Mouse (Mus musculus) mouse embryonic stem cell (cell line): ENCODE measurements around the gene Ppp1r36.

Experiments used
- in situ Hi-C, 2 experiments: fragments of 300-500 bp; cut with MboI; formaldehyde crosslinking; loops; 1 replicate in 1 of 2; 3 replicates in 1 of 2; pipeline ENCODE4 v1.14.3; 2019 to 2020; ENCODE audit warnings: low sequenced_read_pairs in 2 of 2, low pct_unique_long_range_greater_than_20kb in 1 of 2, mixed read lengths in 1 of 2; ENCODE audit not compliant: unreplicated experiment in 1 of 2

Ppp1r36 gene

GRCm38 (mm10) chr12:76417433-76417854 lies at the start of gene Ppp1r36:
Gene Ppp1r36, plus strand, starts transcription at chr12:76417538.
- in situ Hi-C loops: no loop called here

DNA sequence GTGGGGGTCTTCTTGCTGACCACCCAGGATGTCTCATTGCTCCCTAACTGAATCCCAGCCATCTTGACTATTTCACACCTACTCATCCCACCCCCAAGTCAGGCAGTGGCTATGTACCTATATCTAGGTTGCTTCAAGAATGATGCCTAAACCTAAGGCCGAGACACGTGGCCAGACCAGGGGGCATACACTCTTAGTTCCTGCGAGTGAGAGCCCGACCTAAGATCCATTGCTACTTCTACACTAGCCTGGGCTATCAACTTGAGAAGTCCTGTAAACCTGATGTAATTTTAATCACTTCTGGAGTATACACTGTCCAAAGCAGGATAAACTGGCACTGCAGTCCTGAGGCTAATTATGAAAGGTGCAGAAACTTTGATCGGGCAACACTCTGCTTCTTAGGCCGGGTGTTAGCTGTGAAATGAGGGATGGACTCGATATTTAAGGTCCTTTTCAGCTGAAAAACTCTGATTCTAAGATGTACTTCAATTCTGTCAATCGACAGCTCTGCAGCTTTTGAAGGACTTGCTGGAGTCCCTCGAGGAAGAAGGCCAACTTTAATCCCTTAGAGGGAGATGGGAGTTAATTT lies 49.0 kb upstream of the Ppp1r36 start:
- in situ Hi-C loops: no loop called here

DNA sequence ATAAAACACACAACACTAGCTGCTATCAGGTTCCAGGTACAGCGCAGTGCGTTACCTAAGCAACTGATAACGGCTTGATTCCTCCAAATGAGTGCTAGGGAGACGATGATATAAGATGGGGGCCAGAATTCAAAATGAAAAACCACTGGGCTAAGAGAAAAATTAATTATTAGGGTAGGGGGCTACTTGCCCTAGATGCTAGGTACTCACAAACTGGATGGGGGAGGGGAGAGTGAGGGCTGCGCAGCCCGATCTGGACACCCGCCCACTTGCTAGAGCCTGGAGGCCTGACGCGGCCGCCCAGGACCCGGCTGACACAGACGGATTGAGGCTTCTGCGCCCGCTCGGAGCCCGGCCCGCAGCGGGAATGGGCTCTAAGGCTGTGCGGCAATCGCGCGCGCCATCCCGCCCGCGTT lies 48.5 kb upstream of the Ppp1r36 start:
- in situ Hi-C loops: no loop called here

DNA sequence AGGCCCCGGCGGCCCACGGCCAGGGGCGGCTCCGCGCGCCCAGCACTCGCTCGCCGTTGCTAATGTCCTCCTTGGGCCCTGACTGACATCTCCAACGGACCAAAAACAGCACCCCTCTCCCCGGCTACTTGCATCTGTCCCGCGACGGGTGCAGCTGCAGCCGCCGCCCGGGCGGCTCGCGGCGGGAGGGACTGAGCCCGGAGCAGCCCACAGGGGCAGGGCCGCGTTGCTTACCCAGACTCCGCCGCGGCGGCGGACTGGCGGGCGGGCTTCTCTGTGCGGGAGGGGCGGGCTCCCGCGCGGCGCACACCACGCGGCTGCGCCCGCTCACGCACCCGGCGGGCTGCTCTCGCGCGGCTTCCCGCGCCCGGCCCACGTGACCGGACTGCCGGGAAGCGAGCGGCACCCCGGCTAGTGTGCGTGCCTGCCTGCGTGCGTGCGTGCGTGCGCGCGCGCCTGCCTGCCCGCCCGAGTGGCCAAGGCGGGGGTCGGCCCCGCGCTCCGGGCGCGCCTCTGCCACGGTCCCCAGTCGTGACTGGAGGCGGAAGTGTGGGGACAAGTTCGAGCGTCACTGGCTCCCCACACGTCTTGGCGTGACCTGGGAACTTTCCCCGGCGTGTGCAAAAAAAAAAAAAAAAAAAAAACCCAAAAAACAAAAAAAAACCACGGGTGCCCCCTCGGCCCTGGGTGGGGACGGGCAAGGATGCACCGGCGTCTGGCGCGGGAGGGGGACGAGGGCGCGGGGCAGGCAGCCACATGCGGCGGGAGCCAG lies 47.9 kb upstream of the Ppp1r36 start, which contains the start of gene Zbtb25:
Gene Zbtb25 (minus strand): TSS at position 397 of the 772 bp plus-strand sequence.
- in situ Hi-C loops: no loop called here

- in situ Hi-C loops: no loop called here
Observed at GRCm38 (mm10) chr12:76369978-76370830, 47.1 kb upstream of the Ppp1r36 start, which contains the start of gene Zbtb1. Gene Zbtb1, plus strand, starts transcription at chr12:76370266.

DNA sequence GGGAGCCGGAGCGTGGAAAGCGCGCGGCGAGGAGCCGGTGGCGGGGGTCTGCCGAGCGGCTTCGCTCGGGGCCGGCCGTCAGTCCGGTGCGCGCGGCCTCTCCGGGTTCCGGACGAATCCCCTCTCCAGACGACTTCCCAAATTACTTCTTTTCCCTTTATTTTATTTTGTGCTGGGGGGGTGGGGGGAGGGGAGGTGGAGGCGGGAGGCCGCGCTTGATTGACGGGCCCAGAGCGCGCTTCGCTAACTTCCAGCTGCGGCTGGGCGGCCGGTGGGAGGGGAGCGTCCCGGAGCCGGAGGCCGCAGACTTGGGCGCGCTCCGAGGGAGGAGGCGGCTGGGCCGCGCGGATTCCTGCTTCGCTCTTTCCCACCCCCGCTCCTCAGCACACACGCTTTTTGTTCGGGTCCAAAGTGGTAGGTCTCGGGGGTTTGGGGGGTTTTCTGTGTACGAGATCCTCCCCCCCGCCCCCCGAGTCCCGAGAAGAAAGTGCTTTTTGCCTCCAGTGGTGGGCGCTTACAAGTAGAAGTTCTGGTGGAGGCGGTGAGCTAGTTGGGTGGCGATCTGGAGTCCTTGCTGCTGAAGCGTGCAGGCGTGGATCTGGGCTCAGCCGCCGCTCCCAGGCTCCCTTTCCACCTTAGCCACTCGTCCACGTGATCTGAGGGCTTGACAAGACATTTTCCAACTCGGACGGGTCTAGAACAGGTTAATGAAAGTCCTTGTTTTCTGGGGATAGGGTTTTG lies 46.3 kb upstream of the Ppp1r36 start:
- in situ Hi-C loops: no loop called here

- in situ Hi-C loops: no loop called here
Observed at GRCm38 (mm10) chr12:76372046-76372445, 45.3 kb upstream of the Ppp1r36 start.

GRCm38 (mm10) chr12:76372881-76373818 lies 44.2 kb upstream of the Ppp1r36 start:
- in situ Hi-C loops: no loop called here

DNA sequence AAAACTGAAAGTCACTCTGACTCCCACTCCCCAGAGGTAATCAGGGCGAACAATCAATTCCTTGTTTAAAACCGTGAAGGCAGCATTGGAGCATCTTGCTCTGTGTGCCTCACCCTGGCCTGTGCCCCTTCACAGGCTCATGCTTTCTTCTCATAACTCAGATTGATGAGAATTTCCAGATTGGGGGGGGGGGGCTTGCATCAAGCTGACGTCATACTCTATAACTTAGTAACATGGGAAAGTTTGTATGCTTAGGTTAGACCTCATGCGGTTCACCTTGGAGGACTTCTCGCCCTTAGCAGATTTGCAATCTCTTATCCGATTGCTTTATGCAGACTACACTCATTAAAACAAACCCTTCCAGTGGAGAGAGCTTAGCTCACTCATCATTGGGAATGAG lies 43.3 kb upstream of the Ppp1r36 start:
- in situ Hi-C loops: no loop called here

DNA sequence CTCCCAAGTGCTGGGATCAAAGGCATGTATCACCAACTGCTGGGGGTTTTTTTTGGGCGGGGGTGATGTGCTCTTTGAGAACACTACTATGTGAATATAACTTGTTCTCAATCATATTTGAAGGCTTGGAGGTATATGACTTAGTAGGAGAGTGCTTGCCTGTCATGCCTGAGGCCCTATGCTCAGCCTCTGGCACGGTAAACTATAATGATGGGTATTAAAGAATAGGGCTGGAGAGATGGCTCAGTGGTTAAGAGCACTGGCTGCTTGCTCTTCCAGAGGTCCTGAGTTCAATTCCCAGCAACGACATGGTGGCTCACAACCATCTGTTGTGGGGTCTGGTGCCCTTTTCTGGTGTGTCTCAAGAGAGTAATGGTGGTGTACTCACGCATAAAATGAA lies 42.4 kb upstream of the Ppp1r36 start:
- in situ Hi-C loops: no loop called here

- in situ Hi-C loops: no loop called here
Observed at GRCm38 (mm10) chr12:76375506-76375905, 41.8 kb upstream of the Ppp1r36 start.

GRCm38 (mm10) chr12:76376649-76377048 lies 40.7 kb upstream of the Ppp1r36 start:
- in situ Hi-C loops: no loop called here

GRCm38 (mm10) chr12:76377059-76377458 lies 40.3 kb upstream of the Ppp1r36 start:
- in situ Hi-C loops: no loop called here

- in situ Hi-C loops: no loop called here
Observed at GRCm38 (mm10) chr12:76377726-76378125, 39.6 kb upstream of the Ppp1r36 start.

GRCm38 (mm10) chr12:76378556-76378955 lies 38.8 kb upstream of the Ppp1r36 start:
- in situ Hi-C loops: no loop called here

DNA sequence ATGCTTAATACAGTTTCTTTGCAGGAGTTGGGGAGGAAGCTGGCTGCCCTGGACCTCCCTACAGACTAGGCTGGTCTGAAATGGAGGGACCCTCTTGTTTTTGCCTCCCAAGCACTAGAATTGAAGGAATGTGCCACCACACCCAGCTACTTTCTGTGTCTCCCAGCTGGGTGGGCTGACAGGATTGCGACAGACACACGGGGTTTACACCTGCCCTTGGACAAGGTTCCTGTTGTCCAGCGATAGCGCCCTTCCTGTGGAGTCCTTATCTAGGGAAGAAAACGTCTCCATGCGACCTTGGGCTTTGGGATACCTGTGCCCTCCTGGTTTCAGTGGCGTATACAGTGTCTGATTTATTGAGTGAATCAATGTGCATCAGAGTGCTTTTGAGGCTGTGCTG lies 37.2 kb upstream of the Ppp1r36 start:
- in situ Hi-C loops: no loop called here

- in situ Hi-C loops: no loop called here
Observed at GRCm38 (mm10) chr12:76385342-76385741, 32.0 kb upstream of the Ppp1r36 start.
